Mouse (Mus musculus): ENCODE data around the gene Aldh16a1. TPM values are rescaled to one million over a fixed set of nuclear protein-coding genes. Genes with fewer than 3 reads are reported as not detected.

The Aldh16a1 gene
- polyA plus RNA-seq, 1 experiment from 2014 or later: 25.7 TPM

DNA sequence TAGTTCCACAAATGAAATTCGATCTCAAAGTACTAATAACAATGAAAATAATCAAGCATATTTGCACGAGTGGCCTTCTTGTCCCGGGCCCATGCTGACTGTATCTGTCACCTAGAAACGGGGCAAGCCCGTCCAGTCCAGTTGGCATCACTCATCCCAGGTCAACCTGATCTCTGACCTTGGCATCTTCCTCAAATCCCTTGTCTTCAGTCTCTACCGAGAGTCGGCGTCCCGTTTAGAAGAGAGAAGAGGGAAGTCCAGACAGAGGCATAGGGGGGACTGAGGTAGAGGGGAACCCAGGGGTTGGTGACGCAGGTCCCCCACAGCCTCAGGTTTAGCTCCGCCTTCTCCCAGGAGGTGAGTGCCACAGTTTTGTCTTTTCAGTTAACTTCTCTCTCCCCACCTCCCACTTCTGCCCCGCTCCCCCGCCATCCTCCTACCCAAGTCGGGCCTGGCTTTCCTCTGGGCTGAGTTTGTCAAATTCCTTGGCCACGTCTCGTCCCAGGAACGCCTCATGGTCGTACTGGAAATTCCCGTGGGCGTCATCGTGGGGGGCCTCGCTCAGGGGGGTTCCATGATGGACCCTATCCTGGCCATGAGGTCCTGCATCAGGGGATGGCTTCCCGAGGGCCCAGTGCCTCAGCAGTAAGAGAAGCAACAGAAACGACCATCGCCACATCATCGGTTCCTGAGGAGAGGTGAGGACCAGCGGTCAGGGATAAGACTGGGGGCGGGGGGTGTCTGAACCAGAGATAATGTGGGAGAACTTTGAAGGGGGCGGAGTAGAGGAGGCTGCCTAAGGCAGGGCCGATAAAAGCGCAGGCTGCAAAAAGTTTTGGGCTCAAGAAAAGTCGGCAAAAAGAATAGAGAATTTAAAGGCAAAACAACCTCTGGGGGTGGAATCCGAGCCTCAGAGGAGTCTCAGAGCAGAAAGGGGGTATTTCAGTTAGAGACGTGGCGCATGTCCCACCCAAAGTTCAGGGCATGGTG is 63.1 kb downstream of the Aldh16a1 start:
- Histone ChIP-seq H3K36me3 (ENCODE audit: control insufficient read depth, insufficient read depth, low read length) (no peaks in the 10 kb centered on the region; the same call in 1 of the 2 replicates), H3K27ac (ENCODE audit: low read depth, low read length) (no peak overlapping the region), H3K27me3 (ENCODE audit: control insufficient read depth, insufficient read depth, low read length) (no peaks in the 10 kb centered on the region; the same call in 1 of the 2 replicates), H3K4me2 (peak overlapping the region; percentile 64), H3K9me3 (ENCODE audit: control insufficient read depth, low read length) (no peaks in the 10 kb centered on the region), H3K9ac (ENCODE audit: low read length) (peak overlapping the region; percentile 56), H3K4me3 (ENCODE audit: low read depth, low read length) (peak overlapping the region; percentile 44), H3K4me1 (ENCODE audit: control insufficient read depth, insufficient read depth, low read length) (peaks cover 9% of the 10 kb centered on the region)
- DNase-seq (ENCODE audit: low spot score, missing footprints): peak; percentile 88
- ATAC-seq (ENCODE audit: low FRiP score): peak; percentile 36
- WGBS: 15% methylated on average over 35 of the region's 35 CpGs

MicroRNAs encoded within 50 kb of the gene (microRNA counts, 519-probe panel; counts per million panel counts)
- microRNA mmu-miR-150: not detected

Small RNA genes lying within 50 kb of the gene (microRNA-seq; reads per million reads assigned to microRNA genes)
- gene Mir150: 33.6 reads per million, percentile 42 among the genes with 10 or more reads in this experiment
- 36.8 reads per million, percentile 43 among the genes with 10 or more reads in this experiment for gene Mir5121
- gene Mir7055: not detected

Other genes with a start within 250 kb of the Aldh16a1 start
- gene Ap2a1, start 225.1 kb downstream of the Aldh16a1 start, polyA plus RNA-seq (2014; fragmentation: Nextera tagmentation; extraction: Ambion mirVana): 68.0 and 74.8 TPM in 2 replicates
- gene Tsks, start 211.4 kb downstream of the Aldh16a1 start, polyA plus RNA-seq (2014; fragmentation: Nextera tagmentation; extraction: Ambion mirVana): 0.07 TPM in 1 of 2 replicates, not detected in the other
- gene Cpt1c, start 179.7 kb downstream of the Aldh16a1 start, polyA plus RNA-seq (2014; fragmentation: Nextera tagmentation; extraction: Ambion mirVana): 20.8 and 21.8 TPM in 2 replicates
- gene Prmt1, start 168.0 kb downstream of the Aldh16a1 start, polyA plus RNA-seq (2014; fragmentation: Nextera tagmentation; extraction: Ambion mirVana): 276 and 281 TPM in 2 replicates
- 55.6 and 65.9 TPM in 2 replicates for gene Irf3, start 156.9 kb downstream of the Aldh16a1 start, polyA plus RNA-seq (2014; fragmentation: Nextera tagmentation; extraction: Ambion mirVana)
- gene Bcl2l12, start 155.9 kb downstream of the Aldh16a1 start, polyA plus RNA-seq (2014; fragmentation: Nextera tagmentation; extraction: Ambion mirVana): 56.0 and 62.2 TPM in 2 replicates
- 43.6 and 44.4 TPM in 2 replicates for gene Scaf1, start 138.2 kb downstream of the Aldh16a1 start, polyA plus RNA-seq (2014; fragmentation: Nextera tagmentation; extraction: Ambion mirVana)
- gene Rras, start 136.6 kb downstream of the Aldh16a1 start, polyA plus RNA-seq (2014; fragmentation: Nextera tagmentation; extraction: Ambion mirVana): 18.6 and 22.2 TPM in 2 replicates
- 9.6 and 12.2 TPM in 2 replicates for gene Prr12, start 101.7 kb downstream of the Aldh16a1 start, polyA plus RNA-seq (2014; fragmentation: Nextera tagmentation; extraction: Ambion mirVana)
- 53.2 and 56.7 TPM in 2 replicates for gene Nosip, start 92.2 kb downstream of the Aldh16a1 start, polyA plus RNA-seq (2014; fragmentation: Nextera tagmentation; extraction: Ambion mirVana)
- 12.7 and 13.5 TPM in 2 replicates for gene Prrg2, start 91.9 kb downstream of the Aldh16a1 start, polyA plus RNA-seq (2014; fragmentation: Nextera tagmentation; extraction: Ambion mirVana)
- gene Rcn3, start 62.4 kb downstream of the Aldh16a1 start, polyA plus RNA-seq (2014; fragmentation: Nextera tagmentation; extraction: Ambion mirVana): 121 and 123 TPM in 2 replicates
- 16.1 and 18.3 TPM in 2 replicates for gene Fcgrt, start 50.7 kb downstream of the Aldh16a1 start, polyA plus RNA-seq (2014; fragmentation: Nextera tagmentation; extraction: Ambion mirVana)
- 1,376 and 1,392 TPM in 2 replicates for gene Rps11, start 30.1 kb downstream of the Aldh16a1 start, polyA plus RNA-seq (2014; fragmentation: Nextera tagmentation; extraction: Ambion mirVana)
- 1,212 and 1,290 TPM in 2 replicates for gene Rpl13a, start 25.8 kb downstream of the Aldh16a1 start, polyA plus RNA-seq (2014; fragmentation: Nextera tagmentation; extraction: Ambion mirVana)
- 0.17 and 0.60 TPM in 2 replicates for gene Gm45713, start 18.4 kb downstream of the Aldh16a1 start, polyA plus RNA-seq (2014; fragmentation: Nextera tagmentation; extraction: Ambion mirVana)
- 0.40 and 0.97 TPM in 2 replicates for gene Flt3l, start 18.2 kb downstream of the Aldh16a1 start, polyA plus RNA-seq (2014; fragmentation: Nextera tagmentation; extraction: Ambion mirVana)
- gene Pih1d1, start 281 bp downstream of the Aldh16a1 start, polyA plus RNA-seq (2014; fragmentation: Nextera tagmentation; extraction: Ambion mirVana): 104 and 105 TPM in 2 replicates
- gene Slc17a7, start 9.4 kb upstream of the Aldh16a1 start, polyA plus RNA-seq (2014; fragmentation: Nextera tagmentation; extraction: Ambion mirVana): 0.40 and 0.51 TPM in 2 replicates
- gene Gfy, start 25.0 kb upstream of the Aldh16a1 start, polyA plus RNA-seq (2014; fragmentation: Nextera tagmentation; extraction: Ambion mirVana): not detected in 2 replicates
- 0.53 and 0.63 TPM in 2 replicates for gene Pth2, start 26.4 kb upstream of the Aldh16a1 start, polyA plus RNA-seq (2014; fragmentation: Nextera tagmentation; extraction: Ambion mirVana)
- 0.52 and 0.86 TPM in 2 replicates for gene Ccdc155, start 50.3 kb upstream of the Aldh16a1 start, polyA plus RNA-seq (2014; fragmentation: Nextera tagmentation; extraction: Ambion mirVana)
- 0.81 and 1.2 TPM in 2 replicates for gene Dkkl1, start 57.6 kb upstream of the Aldh16a1 start, polyA plus RNA-seq (2014; fragmentation: Nextera tagmentation; extraction: Ambion mirVana)
- gene Tead2, start 61.2 kb upstream of the Aldh16a1 start, polyA plus RNA-seq (2014; fragmentation: Nextera tagmentation; extraction: Ambion mirVana): 241 and 253 TPM in 2 replicates
- 0.81 and 0.97 TPM in 2 replicates for gene Cd37, start 84.5 kb upstream of the Aldh16a1 start, polyA plus RNA-seq (2014; fragmentation: Nextera tagmentation; extraction: Ambion mirVana)
- gene Slc6a16, start 86.5 kb upstream of the Aldh16a1 start, polyA plus RNA-seq (2014; fragmentation: Nextera tagmentation; extraction: Ambion mirVana): not detected in 2 replicates
- gene Slc6a21, start 122.9 kb upstream of the Aldh16a1 start, polyA plus RNA-seq (2014; fragmentation: Nextera tagmentation; extraction: Ambion mirVana): not detected in 2 replicates
- gene Trpm4, start 179.2 kb upstream of the Aldh16a1 start, polyA plus RNA-seq (2014; fragmentation: Nextera tagmentation; extraction: Ambion mirVana): 4.4 and 6.1 TPM in 2 replicates
- gene Hrc, start 180.7 kb upstream of the Aldh16a1 start, polyA plus RNA-seq (2014; fragmentation: Nextera tagmentation; extraction: Ambion mirVana): 0.11 and 0.19 TPM in 2 replicates
- 7.7 and 8.1 TPM in 2 replicates for gene Ppfia3, start 212.4 kb upstream of the Aldh16a1 start, polyA plus RNA-seq (2014; fragmentation: Nextera tagmentation; extraction: Ambion mirVana)
- gene Lin7b, start 216.0 kb upstream of the Aldh16a1 start, polyA plus RNA-seq (2014; fragmentation: Nextera tagmentation; extraction: Ambion mirVana): 0.75 and 1.2 TPM in 2 replicates
- gene Snrnp70, start 241.2 kb upstream of the Aldh16a1 start, polyA plus RNA-seq (2014; fragmentation: Nextera tagmentation; extraction: Ambion mirVana): 62.0 and 70.9 TPM in 2 replicates